Mouse (Mus musculus): Measurements from ENCODE around the gene Cd2bp2. TPM values are rescaled to one million over a fixed set of nuclear protein-coding genes. Genes with fewer than 3 reads are reported as not detected.

Gene Cd2bp2
- 10 to 100 TPM; 52.2 to 60.9 TPM for total RNA-seq (2023)

GRCm38 (mm10) chr7:127195544-127196295, at the start of gene Cd2bp2:
Gene Cd2bp2, minus strand, starts transcription at chr7:127196050.

DNA sequence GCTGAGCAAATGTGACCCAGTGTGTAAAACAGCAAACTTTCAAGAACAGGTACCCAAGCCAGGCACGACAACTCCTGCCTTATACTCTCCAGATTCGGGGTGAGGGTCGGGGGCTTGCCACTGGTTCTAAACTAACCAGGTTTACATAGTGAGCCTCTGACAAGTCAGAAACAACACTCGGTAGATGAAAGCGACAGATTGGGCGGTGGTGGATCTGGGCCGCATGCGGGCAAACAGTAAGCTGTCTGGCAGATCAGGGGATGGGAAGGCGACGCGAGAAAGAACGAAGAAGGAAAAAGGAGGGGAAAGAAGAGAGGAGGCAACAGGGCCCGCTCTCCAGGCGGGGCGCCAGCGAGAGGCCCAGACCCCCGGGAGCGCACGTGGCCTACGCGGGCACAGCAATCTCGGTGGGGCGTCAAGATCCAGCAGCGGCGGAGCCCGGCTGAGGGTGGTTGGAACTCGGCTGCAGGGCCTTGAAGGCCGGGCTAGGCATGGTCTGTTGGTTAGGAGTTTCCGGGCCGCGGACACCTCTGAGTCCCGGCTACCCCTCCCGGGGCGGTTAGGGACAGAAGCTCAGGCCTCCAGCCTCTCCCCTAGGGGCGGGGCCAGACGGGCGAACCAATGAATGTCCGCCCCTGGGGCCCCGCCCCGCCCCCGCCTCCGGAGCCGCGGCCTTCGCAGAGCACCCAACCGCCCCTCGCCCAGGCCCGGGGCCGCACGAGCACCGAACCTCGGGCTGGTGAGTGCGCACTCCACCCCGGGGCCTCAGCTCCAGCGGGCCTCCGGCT, 48.2 kb upstream of the Cd2bp2 start, which contains the start of gene Zfp771:
TSS of gene Zfp771 (plus strand) at position 405 of the 788 bp plus-strand sequence.

GRCm38 (mm10) chr7:127232622-127233367, 36.9 kb upstream of the Cd2bp2 start, which contains the start of the genes Zfp553 and Sept1:
Gene Zfp553, plus strand, starts transcription at chr7:127233061.
Gene Sept1, minus strand, starts transcription at chr7:127233130.

GRCm38 (mm10) chr7:127208553-127209438, 12.9 kb upstream of the Cd2bp2 start, which contains the start of gene Mylpf:
Gene Mylpf, plus strand, starts transcription at chr7:127208890.

GRCm38 (mm10) chr7:127208295-127208552, 12.4 kb upstream of the Cd2bp2 start, which contains the start of gene Tbc1d10b:
Gene Tbc1d10b, minus strand, starts transcription at chr7:127208468.

Other genes starting within 250 kb of the Cd2bp2 start
- gene Asphd1, start 246.5 kb downstream of the Cd2bp2 start, total RNA-seq (2023) = not detected
- gene Sez6l2, start 245.5 kb downstream of the Cd2bp2 start, total RNA-seq (2023) = 1 to 10 TPM; 2.2 to 4.1 TPM
- 10 to 100 TPM; 84.1 to 92.1 TPM for gene Cdipt, start 220.1 kb downstream of the Cd2bp2 start, total RNA-seq (2023)
- 1 to 10 TPM; 3.5 to 3.7 TPM for gene Cdiptos, start 220.0 kb downstream of the Cd2bp2 start, total RNA-seq (2023)
- gene Mvp, start 181.4 kb downstream of the Cd2bp2 start, total RNA-seq (2023) = 100 to 1,000 TPM; 116 to 123 TPM
- 1 to 10 TPM in 1 of 2 experiments, not detected in 1; 9.0 TPM for gene Pagr1b, start 179.6 kb downstream of the Cd2bp2 start, total RNA-seq (2023)
- gene Pagr1a, start 178.7 kb downstream of the Cd2bp2 start, total RNA-seq (2023) = 10 to 100 TPM in 1 of 2 experiments, 1 to 10 TPM in 1; 2.2 to 14.5 TPM
- gene Gm42742, start 175.0 kb downstream of the Cd2bp2 start, total RNA-seq (2023) = 10 to 100 TPM; 29.0 to 34.8 TPM
- gene Prrt2, start 174.8 kb downstream of the Cd2bp2 start, total RNA-seq (2023) = 1 to 10 TPM; 1.3 TPM
- 100 to 1,000 TPM; 166 to 172 TPM for gene Maz, start 169.0 kb downstream of the Cd2bp2 start, total RNA-seq (2023)
- gene Kif22, start 153.6 kb downstream of the Cd2bp2 start, total RNA-seq (2023) = 1 to 10 TPM; 1.7 to 2.3 TPM
- gene Zg16, start 108.7 kb downstream of the Cd2bp2 start, total RNA-seq (2023) = under 1 TPM in 1 of 2 experiments, not detected in 1; 0.85 TPM
- gene AI467606, start 104.7 kb downstream of the Cd2bp2 start, total RNA-seq (2023) = 10 to 100 TPM; 64.8 to 66.9 TPM
- 10 to 100 TPM; 10.5 to 12.1 TPM for gene Qprt, start 73.8 kb downstream of the Cd2bp2 start, total RNA-seq (2023)
- gene Spn, start 58.2 kb downstream of the Cd2bp2 start, total RNA-seq (2023) = 100 to 1,000 TPM; 289 to 346 TPM
- 100 to 1,000 TPM in 1 of 2 experiments, 10 to 100 TPM in 1; 94.8 to 106 TPM for gene Tbc1d10b, start 12.4 kb upstream of the Cd2bp2 start, total RNA-seq (2023)
- not detected for gene Mylpf, start 12.8 kb upstream of the Cd2bp2 start, total RNA-seq (2023)
- gene Zfp553, start 37.0 kb upstream of the Cd2bp2 start, total RNA-seq (2023) = 1 to 10 TPM; 4.5 TPM
- gene Sept1, start 37.1 kb upstream of the Cd2bp2 start, total RNA-seq (2023) = 1 to 10 TPM; 5.4 to 5.5 TPM
- 1 to 10 TPM; 7.0 to 8.8 TPM for gene Zfp771, start 48.2 kb upstream of the Cd2bp2 start, total RNA-seq (2023)
- 10 to 100 TPM; 15.2 to 17.6 TPM for gene Dctpp1, start 64.7 kb upstream of the Cd2bp2 start, total RNA-seq (2023)
- 10 to 100 TPM; 66.0 to 73.4 TPM for gene Sephs2, start 78.0 kb upstream of the Cd2bp2 start, total RNA-seq (2023)
- gene Itgal, start 100.2 kb upstream of the Cd2bp2 start, total RNA-seq (2023) = 100 to 1,000 TPM; 900 to 916 TPM
- 1 to 10 TPM; 6.1 to 7.0 TPM for gene Zfp768, start 149.5 kb upstream of the Cd2bp2 start, total RNA-seq (2023)
- gene Zfp747, start 180.0 kb upstream of the Cd2bp2 start, total RNA-seq (2023) = 1 to 10 TPM; 8.8 to 9.0 TPM
- 1 to 10 TPM; 2.4 TPM for gene 9130019O22Rik, start 191.1 kb upstream of the Cd2bp2 start, total RNA-seq (2023)
- gene E430018J23Rik, start 197.6 kb upstream of the Cd2bp2 start, total RNA-seq (2023) = 1 to 10 TPM; 1.7 to 2.9 TPM
- gene Zfp764, start 210.8 kb upstream of the Cd2bp2 start, total RNA-seq (2023) = 1 to 10 TPM; 5.4 to 6.3 TPM
- 10 to 100 TPM in 1 of 2 experiments, 1 to 10 TPM in 1; 7.4 to 15.1 TPM for gene Zfp688, start 226.0 kb upstream of the Cd2bp2 start, total RNA-seq (2023)